32 mouse cellular contexts compared by ENCODE assay signal in genomic region chr6:43517316-43517655, GRCm38 (mm10).
"Had no signal": no experiment of that assay in that cellular context is flagged by ENCODE, and none has a peak within 500 bp of the region (broad histone marks: within the 10 kb centered on the region; RNA-seq: fewer than 3 reads in every experiment).

No protein-coding gene starts in this region.

- ATAC-seq: hindbrain, embryonic 16.5 days; hindbrain, postnatal 0 days; inflammation-experienced regulatory T-cells, adult 6 months; intestine, embryonic 15.5 days had no signal

- H3K27me3 ChIP-seq: heart, embryonic 12.5 days; heart, embryonic 13.5 days; heart, embryonic 15.5 days; hindbrain, embryonic 12.5 days; hindbrain, embryonic 13.5 days; hindbrain, embryonic 15.5 days; intestine, embryonic 15.5 days; kidney, embryonic 15.5 days had no signal

- H3K4me1 ChIP-seq: heart, embryonic 13.5 days; heart, embryonic 15.5 days; hindbrain, embryonic 10.5 days; hindbrain, embryonic 15.5 days; intestine, embryonic 15.5 days; kidney, embryonic 15.5 days had no signal

- DNase-seq: heart, postnatal 10 days; heart, postnatal 14 days; heart, postnatal 36 days; heart, postnatal 4 days; kidney, adult 11 months; kidney, adult 18-20 months; kidney, adult 2 months; kidney, adult 8-10 months; kidney, adult 9 months; kidney, postnatal 10 days; kidney, postnatal 14 days; kidney, postnatal 25 days; kidney, postnatal 36 days; kidney, postnatal 4 days; layer of hippocampus, adult 9-11 months; layer of hippocampus, postnatal 36 days had no signal

- H3K27ac ChIP-seq: heart, embryonic 13.5 days; heart, embryonic 15.5 days; hindbrain, embryonic 10.5 days; hindbrain, embryonic 12.5 days; hindbrain, embryonic 13.5 days; hindbrain, embryonic 14.5 days; hindbrain, embryonic 15.5 days; hindbrain, postnatal 0 days; intestine, embryonic 15.5 days; kidney, embryonic 15.5 days; kidney, postnatal 0 days; layer of hippocampus, adult 2 months had no signal

- H3K4me3 ChIP-seq: heart, embryonic 12.5 days; heart, embryonic 13.5 days; heart, embryonic 15.5 days; hindbrain, embryonic 10.5 days; hindbrain, embryonic 12.5 days; hindbrain, embryonic 13.5 days; hindbrain, embryonic 15.5 days; intestine, embryonic 15.5 days; kidney, embryonic 15.5 days; layer of hippocampus, adult 2 months; left cerebral cortex, adult 2 months had no signal
